Mouse (Mus musculus): ENCODE data around the gene Sema6c.

Gene Sema6c

DNA sequence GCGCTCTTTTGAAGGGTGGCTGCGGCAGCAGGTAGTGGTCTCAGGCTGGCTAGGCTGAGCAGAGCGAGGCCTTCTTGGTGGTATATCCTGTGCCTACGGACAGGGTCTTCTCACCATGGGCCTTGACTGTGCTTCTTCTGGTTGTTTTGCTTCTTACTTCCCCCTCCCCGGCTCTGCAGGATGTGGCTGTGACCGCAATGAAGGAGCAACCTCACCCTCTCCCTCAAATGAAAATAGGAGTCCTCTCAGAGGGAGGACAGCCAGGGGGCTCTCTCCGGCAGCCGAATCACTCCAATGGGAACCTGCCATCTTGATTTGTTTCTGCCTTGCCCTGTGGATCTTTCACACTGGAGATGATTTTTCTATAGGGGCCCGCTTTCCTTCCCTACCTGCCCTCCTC lies 18.8 kb upstream of the Sema6c start:
- in situ Hi-C loops (cut with MboI, MseI): loop anchor here in 1 of 2 experiments (5.0 to 10.0 kb wide), 2 partner anchors 71 to 123 kb away; no protein-coding TSS in a partner anchor

DNA sequence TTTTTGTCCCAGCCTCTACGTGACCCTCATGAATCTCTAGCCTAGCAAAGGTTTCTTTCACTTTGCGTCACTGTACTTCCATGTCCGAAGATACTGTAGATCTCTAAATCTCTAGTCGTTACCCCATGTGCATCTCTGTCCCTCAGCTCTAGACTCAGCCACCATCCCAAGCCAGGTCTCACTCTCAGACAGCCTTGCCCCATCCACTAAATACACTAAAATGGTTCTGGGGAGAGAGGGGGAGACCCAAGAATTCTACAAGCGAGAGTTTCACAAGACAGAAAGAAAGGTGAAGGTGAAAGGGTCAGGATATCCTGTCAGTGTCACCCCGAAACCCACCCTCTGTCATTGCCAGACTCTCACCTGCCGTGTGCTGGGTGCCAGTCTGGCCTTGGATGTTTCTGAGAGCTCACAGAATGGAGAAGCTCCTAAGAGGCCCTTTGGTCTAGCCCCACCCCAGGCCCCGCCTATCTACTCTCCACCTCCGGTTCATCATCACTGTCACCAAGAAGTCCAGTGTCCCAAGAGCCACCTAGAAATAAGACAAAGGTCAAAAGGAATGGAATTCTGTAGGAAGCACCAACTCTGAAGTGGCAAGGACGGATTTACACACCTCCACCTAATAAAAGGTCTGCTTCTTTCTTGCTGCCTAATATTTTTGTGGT lies 18.2 kb upstream of the Sema6c start, which contains the start of gene Tnfaip8l2:
TSS of gene Tnfaip8l2 (minus strand) at position 409 of the 665 bp plus-strand sequence.
- in situ Hi-C loops (cut with MboI, MseI): loop anchor here in 1 of 2 experiments (5.0 to 10.0 kb wide), 2 partner anchors 70 to 123 kb away; no protein-coding TSS in a partner anchor

DNA sequence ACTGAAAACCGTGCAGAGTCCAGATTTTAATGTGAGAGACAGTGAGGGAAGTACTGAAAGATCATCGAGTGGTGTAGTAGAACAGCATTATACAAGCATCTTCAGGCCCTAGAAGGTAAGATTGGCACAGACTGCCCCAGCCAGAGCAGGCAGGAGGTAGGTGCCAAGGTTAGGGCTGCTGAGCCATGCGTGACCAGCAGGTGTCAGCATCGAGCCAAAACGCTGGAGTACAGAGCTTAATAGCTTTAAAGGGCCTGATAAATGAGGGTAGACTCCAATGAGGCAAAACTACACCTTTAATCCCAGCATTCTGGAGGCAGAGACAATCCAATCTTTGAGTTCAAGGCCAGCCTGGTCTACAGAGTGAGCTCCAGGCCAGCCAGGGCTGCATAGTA lies 17.6 kb upstream of the Sema6c start:
- in situ Hi-C loops (cut with MboI, MseI): loop anchor here in 1 of 2 experiments (5.0 to 10.0 kb wide), 2 partner anchors 70 to 122 kb away; no protein-coding TSS in a partner anchor

- in situ Hi-C loops (cut with MboI, MseI): loop anchor here in 1 of 2 experiments (10.0 kb wide), 1 partner anchor 117 kb away; no protein-coding TSS in a partner anchor
Measured at GRCm38 (mm10) chr3:95147924-95148323, 12.3 kb upstream of the Sema6c start.

DNA sequence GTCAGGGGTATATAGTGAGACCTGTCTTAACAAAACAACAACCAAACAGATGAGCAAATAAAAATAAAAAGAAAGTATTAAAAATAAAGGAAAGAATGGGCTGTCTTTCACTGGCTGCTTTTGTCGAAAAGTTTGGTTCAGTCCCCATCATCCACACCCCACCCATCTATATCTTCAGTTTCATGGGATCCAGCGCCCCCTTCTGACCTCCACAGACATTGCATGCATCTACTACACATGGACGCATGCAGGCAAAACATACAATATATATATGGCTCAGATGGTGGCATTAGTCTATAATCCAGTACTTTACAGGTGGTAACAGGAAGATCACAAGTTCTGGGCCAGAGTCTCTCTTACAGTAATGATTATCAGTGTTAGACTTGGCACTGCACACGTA lies 6.4 kb upstream of the Sema6c start:
- in situ Hi-C loops (cut with MboI, MseI): no loop called here

DNA sequence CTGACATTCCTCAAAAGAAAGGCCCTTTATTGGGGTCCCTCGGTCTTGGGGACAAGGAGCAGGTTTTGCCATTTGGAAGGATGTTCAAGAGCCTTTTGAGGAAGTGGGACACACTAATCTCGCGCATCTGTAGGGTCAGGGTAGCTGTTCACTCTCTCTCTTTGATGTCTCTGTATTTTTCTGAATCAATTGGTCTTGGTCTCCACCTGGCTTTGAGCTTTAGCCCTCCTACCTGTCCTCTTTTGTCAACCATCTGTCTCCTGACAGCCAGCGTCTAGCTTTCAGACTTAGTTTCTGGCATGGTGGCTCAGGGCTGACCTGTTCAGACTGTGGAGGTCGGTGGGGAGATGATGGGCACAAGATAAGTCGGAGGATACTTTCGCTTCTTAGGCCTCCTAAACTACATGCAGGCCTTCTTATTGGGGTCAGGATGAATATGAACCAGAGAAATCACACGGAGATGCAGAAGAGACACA lies 708 bp upstream of the Sema6c start:
- in situ Hi-C loops (cut with MboI, MseI): no loop called here

GRCm38 (mm10) chr3:95161041-95161551 lies 839 bp downstream of the Sema6c start:
- in situ Hi-C loops (cut with MboI, MseI): no loop called here

- in situ Hi-C loops (cut with MboI, MseI): no loop called here
Measured at GRCm38 (mm10) chr3:95161618-95162344, 1.5 kb downstream of the Sema6c start.

- in situ Hi-C loops (cut with MboI, MseI): no loop called here
Measured at GRCm38 (mm10) chr3:95162345-95162628, 2.0 kb downstream of the Sema6c start.

- in situ Hi-C loops (cut with MboI, MseI): no loop called here
Measured at GRCm38 (mm10) chr3:95163419-95164255, 3.4 kb downstream of the Sema6c start.

DNA sequence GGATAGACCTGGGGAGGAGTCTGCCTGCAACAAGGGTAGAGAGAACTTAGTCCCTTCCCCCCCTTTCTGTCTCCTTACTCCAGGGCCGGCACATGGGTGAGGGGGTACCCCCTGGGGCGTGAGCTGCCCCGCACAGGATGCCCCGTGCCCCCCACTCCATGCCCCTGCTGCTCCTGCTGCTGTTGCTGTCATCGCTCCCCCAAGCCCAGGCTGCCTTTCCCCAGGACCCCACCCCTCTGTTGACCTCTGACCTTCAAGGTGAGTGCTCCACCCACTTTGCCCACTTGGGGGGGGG lies 3.9 kb downstream of the Sema6c start:
- in situ Hi-C loops (cut with MboI, MseI): no loop called here

GRCm38 (mm10) chr3:95164840-95165239 lies 4.6 kb downstream of the Sema6c start:
- in situ Hi-C loops (cut with MboI, MseI): no loop called here

DNA sequence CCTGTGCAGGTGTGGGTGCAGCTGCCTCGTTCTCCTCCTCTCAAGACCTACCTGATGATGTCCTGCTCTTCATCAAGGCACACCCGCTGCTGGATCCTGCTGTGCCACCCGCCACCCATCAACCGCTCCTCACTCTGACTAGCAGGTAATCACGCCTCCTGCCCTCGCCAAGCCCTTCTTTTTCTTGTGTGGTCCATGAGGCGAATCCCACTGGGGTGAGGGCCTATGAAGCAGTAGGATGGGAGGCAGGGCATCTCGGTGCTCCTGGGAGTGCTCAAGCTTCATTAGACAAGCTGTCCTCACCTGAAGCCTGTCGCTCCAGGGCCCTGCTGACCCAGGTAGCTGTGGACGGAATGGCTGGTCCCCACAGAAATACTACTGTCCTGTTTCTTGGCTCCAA lies 9.7 kb downstream of the Sema6c start:
- in situ Hi-C loops (cut with MboI, MseI): loop anchor here in 1 of 2 experiments (10.0 kb wide), 1 partner anchor 575 kb away; no protein-coding TSS in a partner anchor

DNA sequence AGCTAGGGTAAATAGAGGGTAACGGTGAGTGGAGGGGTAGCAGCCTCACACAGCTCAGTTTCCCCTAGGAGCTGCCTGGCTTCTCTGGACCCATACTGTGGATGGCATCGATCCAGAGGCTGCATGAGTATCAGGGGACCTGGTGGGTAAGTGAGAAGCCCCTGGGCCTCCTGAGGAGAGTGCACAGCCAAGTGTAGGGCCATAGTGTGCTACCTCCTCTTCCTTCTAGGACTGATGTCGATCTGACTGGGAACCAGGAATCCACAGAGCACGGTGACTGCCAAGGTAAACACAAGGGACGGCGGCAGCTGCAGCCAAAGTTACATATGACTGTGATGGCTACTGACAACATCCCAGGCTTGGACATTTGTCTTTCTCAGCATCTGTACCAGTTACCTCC lies 10.8 kb downstream of the Sema6c start:
- in situ Hi-C loops (cut with MboI, MseI): loop anchor here in 1 of 2 experiments (10.0 kb wide), 1 partner anchor 576 kb away; no protein-coding TSS in a partner anchor

GRCm38 (mm10) chr3:95172526-95173255 lies 12.4 kb downstream of the Sema6c start:
- in situ Hi-C loops (cut with MboI, MseI): loop anchor here in 1 of 2 experiments (10.0 kb wide), 1 partner anchor 578 kb away; no protein-coding TSS in a partner anchor

- in situ Hi-C loops (cut with MboI, MseI): loop anchor here in 1 of 2 experiments (10.0 kb wide), 1 partner anchor 579 kb away; no protein-coding TSS in a partner anchor
Measured at GRCm38 (mm10) chr3:95173256-95173949, 13.1 kb downstream of the Sema6c start.

DNA sequence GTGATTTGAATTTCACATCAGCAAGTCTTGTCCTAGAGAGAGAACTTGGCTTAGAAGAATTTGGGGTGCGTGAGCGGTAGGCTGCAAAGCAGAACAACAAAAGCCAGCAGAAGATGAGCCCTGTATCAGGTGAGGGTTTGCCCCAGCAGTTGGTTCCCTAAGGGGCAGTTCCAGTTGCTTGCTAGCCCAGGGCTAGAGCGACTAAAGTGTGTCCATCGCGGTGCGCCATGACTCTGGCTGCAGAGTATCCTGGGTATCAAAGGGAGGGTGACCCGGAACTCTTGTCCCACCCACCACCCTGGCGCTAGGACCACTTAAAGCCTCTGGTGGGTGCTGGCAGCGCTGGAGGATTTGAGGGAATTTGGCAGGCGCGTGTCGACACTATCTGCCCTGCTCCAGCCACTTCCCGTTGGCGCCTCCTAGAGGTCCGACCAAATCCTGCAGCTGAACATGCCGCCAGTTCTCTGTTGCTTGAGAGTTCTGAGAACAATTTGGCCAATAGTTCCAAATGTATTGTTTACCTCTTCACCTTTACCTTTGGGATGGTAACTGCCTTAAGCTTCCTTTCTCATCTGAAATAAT lies 13.8 kb downstream of the Sema6c start:
- in situ Hi-C loops (cut with MboI, MseI): loop anchor here in 1 of 2 experiments (10.0 kb wide), 1 partner anchor 579 kb away; no protein-coding TSS in a partner anchor

DNA sequence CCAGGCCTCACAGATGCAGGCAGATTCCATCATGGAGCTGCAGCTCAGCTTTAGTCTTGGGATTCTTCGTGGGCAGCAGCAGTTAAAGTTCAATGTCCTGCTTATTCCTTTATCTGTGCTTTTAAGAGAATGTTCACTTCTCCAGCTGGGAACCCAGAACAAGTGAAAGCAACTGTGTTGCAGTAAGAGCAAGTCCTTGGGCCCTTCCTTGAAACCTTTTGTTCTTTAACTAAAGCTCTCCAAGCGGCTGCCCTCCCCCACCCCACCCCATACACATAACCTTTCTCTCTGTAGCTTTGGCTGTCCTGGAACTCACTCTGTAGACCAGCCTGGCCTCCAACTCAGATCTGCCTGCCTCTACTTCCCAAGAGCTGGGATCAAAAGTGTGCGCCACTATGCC lies 16.2 kb downstream of the Sema6c start:
- in situ Hi-C loops (cut with MboI, MseI): loop anchor here in 1 of 2 experiments (10.0 kb wide), 1 partner anchor 582 kb away; no protein-coding TSS in a partner anchor

- in situ Hi-C loops (cut with MboI, MseI): loop anchor here in 1 of 2 experiments (10.0 kb wide), 1 partner anchor 583 kb away; no protein-coding TSS in a partner anchor
Measured at GRCm38 (mm10) chr3:95177583-95177982, 17.3 kb downstream of the Sema6c start.
